Mouse (Mus musculus) liver, postnatal 0 days (tissue): ENCODE measurements around the gene Mrpl21.

Source experiments
- CTCF ChIP-seq: sonication (generic); IDR thresholded peaks from 2 replicates; pipeline ENCODE4 v1.5.1; 2016; ENCODE audit warnings: antibody characterized with exemption, low read depth
- EP300 ChIP-seq: IDR thresholded peaks from 2 replicates; pipeline ENCODE4 v1.6.1; 2016; ENCODE audit warnings: antibody characterized with exemption, low read depth, mild to moderate bottlenecking

- no peak for TF ChIP-seq CTCF
- no peak for TF ChIP-seq EP300
Measured at GRCm38 (mm10) chr19:3325771-3326478, 43.2 kb downstream of the Mrpl21 start.
